Mouse (Mus musculus): Measurements from ENCODE around the gene Ccnd3. TPM values are rescaled to one million over a fixed set of nuclear protein-coding genes. Genes with fewer than 3 reads are reported as not detected.
"Not testable (repeated sequence)": the region's sequence is repeated elsewhere in the genome, so short reads cannot be mapped to it uniquely, and the experiment has no call there.

Gene Ccnd3
- polyA plus RNA-seq, 2 experiments from 2014 or later, result 133 to 141 TPM

GRCm38 (mm10) chr17:47482401-47482800 is 22.4 kb upstream of the Ccnd3 start:
- no peak for ATAC-seq

- ATAC-seq, result peak; percentile 61
These were observed 20.5 kb upstream of the Ccnd3 start for GRCm38 (mm10) chr17:47484241-47484921.

- ATAC-seq, result no peak
These were observed 19.9 kb upstream of the Ccnd3 start for GRCm38 (mm10) chr17:47484993-47485392.

GRCm38 (mm10) chr17:47485791-47486190 is 19.1 kb upstream of the Ccnd3 start:
- ATAC-seq, result no peak

- no peak for ATAC-seq
These were observed 14.1 kb upstream of the Ccnd3 start for GRCm38 (mm10) chr17:47490791-47491190.

- no peak for ATAC-seq
These were observed 12.1 kb upstream of the Ccnd3 start for GRCm38 (mm10) chr17:47492731-47493130.

- no peak for ATAC-seq
These were observed 11.2 kb upstream of the Ccnd3 start for GRCm38 (mm10) chr17:47493653-47494052.

- no peak for ATAC-seq
These were observed 10.7 kb upstream of the Ccnd3 start for GRCm38 (mm10) chr17:47494132-47494531.

GRCm38 (mm10) chr17:47501531-47501930 is 3.3 kb upstream of the Ccnd3 start:
- no peak for ATAC-seq

- ATAC-seq, result peak; percentile 79
These were observed 2.7 kb upstream of the Ccnd3 start, which contains the start of gene Taf8 for GRCm38 (mm10) chr17:47501946-47502706. Taf8 (minus strand) TSS chr17:47502292.

- ATAC-seq, result not testable (repeated sequence)
These were observed 2.2 kb upstream of the Ccnd3 start for GRCm38 (mm10) chr17:47502707-47503045.

GRCm38 (mm10) chr17:47503689-47504088 is 1.2 kb upstream of the Ccnd3 start:
- ATAC-seq, result no peak

GRCm38 (mm10) chr17:47504228-47504627 is 623 bp upstream of the Ccnd3 start:
- ATAC-seq, result no peak

GRCm38 (mm10) chr17:47505566-47505965 is 715 bp downstream of the Ccnd3 start:
- ATAC-seq, result no peak

GRCm38 (mm10) chr17:47506042-47506441 is 1.2 kb downstream of the Ccnd3 start:
- ATAC-seq, result no peak

- no peak for ATAC-seq
These were observed 1.8 kb downstream of the Ccnd3 start for GRCm38 (mm10) chr17:47506697-47507096.

- ATAC-seq, result peak; percentile 3
These were observed 2.7 kb downstream of the Ccnd3 start for GRCm38 (mm10) chr17:47507523-47507922.

GRCm38 (mm10) chr17:47508012-47508608 is 3.3 kb downstream of the Ccnd3 start:
- peak; percentile 62 for ATAC-seq

- ATAC-seq, result no peak
These were observed 4.3 kb downstream of the Ccnd3 start for GRCm38 (mm10) chr17:47509031-47509705.

GRCm38 (mm10) chr17:47511111-47512020 is 6.5 kb downstream of the Ccnd3 start:
- peak; percentile 81 for ATAC-seq

GRCm38 (mm10) chr17:47512956-47513775 is 8.3 kb downstream of the Ccnd3 start:
- ATAC-seq, result no peak
